Mouse (Mus musculus): ENCODE measurements around the gene Rerg.

DNA sequence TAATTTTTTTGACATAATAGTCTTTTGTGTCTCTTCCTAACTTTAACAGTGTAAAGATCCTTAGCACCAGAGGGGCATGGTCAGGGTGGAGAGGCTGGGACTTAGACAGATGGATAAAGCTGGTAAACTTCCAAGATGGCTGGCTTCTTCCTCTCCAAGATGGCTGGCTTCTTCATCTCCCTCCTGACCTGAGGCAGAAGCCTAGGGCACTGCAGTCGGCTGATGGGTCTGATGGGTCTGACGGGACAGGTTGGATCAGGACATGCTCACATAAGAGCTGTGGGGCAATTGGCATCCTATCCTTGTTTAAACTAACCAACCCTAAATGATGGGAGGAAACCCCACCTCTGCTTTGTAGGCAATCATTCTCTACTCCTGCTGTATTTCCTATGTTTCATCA is 112.0 kb downstream of the Rerg start:
- TF ChIP-seq POLR2A (IDR thresholded peaks at IDR 0.05; ENCODE audit: insufficient read depth, low read depth, low read length) (no peak), CTCF (IDR thresholded peaks at IDR 0.05; ENCODE audit: insufficient read depth, low read depth, low read length) (no peak)
